Mouse (Mus musculus) macrophage (primary cell): ENCODE data around the gene Hoxd9. TPM values are rescaled to one million over a fixed set of nuclear protein-coding genes. Genes with fewer than 3 reads are reported as not detected.

Source experiments
- H3K27ac ChIP-seq: fragments of 350-480 bp; formaldehyde crosslinking; 2 replicates; pipeline ENCODE4 v1.9.0; 2021
- H3K36me3 ChIP-seq: fragments of 350-480 bp; formaldehyde crosslinking; 2 replicates; pipeline ENCODE4 v1.9.0; 2021; ENCODE audit errors: inconsistent target
- H3K4me3 ChIP-seq: fragments of 350-480 bp; formaldehyde crosslinking; 2 replicates; pipeline ENCODE4 v1.9.0; 2021; ENCODE audit errors: inconsistent target
- H3K79me2 ChIP-seq: fragments of 350-480 bp; formaldehyde crosslinking; 2 replicates; pipeline ENCODE4 v1.9.0; 2021; ENCODE audit errors: inconsistent target
- WGBS: methylation state at CpG from one replicate; pipeline ENCODE4 v1.1.7; 2026; ENCODE audit warnings: inconsistent platforms; ENCODE audit not compliant: missing documents; 5-methylcytosine and 5-hydroxymethylcytosine counted together
- polyA plus RNA-seq: library from polyadenylated mRNA; stranded (reverse); fragments of 250-400 nt; gene quantifications from 3 replicates; pipeline ENCODE4 v1.2.4, GENCODE M21; 2018; ENCODE audit warnings: inconsistent platforms

Hoxd9 gene
- polyA plus RNA-seq, 1 experiment from 2014 or later = not detected

DNA sequence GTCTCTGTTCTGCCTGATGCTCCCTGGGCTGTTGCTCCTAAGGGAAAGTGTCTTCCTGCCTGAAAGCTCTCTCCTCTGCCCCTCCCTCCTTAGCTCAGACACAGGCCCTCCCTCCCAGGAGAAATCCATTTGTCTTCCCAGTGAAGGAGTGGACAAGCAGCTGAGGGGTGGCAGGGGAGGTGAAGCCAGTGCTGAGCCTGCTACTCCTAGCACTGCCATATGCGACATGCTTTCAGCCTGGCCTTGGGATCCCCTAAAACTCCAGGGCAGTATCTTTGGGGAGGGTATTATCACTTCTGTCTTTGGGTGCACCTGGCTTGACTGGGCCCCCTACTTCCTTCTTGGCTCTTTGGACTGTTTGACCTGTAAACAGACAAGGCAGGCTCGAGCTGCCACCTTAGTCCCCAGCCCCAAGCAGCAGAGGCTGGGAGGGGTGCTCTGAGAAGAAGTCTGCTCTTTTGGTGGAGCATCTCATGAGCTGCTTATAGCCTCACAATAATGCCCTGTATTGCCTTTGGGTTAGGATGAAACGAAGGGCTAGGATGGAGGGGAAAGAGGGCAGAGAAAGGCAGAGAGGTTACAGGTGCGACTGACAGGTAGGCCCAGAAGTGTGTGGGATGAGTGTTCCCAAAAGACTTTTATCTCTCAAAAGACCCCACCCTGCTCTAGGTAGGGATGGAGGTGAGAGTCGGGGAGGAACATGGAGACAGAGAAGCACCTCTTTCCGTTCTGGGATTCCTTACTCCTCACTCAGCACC, 48.2 kb downstream of the Hoxd9 start:
- no peaks in the 10 kb centered on the region for H3K79me2 ChIP-seq
- H3K27ac ChIP-seq = no peak overlapping the region
- no peaks in the 10 kb centered on the region for H3K36me3 ChIP-seq
- WGBS = 36% methylated on average over 6 of the region's 6 CpGs
- H3K4me3 ChIP-seq = no peak overlapping the region

DNA sequence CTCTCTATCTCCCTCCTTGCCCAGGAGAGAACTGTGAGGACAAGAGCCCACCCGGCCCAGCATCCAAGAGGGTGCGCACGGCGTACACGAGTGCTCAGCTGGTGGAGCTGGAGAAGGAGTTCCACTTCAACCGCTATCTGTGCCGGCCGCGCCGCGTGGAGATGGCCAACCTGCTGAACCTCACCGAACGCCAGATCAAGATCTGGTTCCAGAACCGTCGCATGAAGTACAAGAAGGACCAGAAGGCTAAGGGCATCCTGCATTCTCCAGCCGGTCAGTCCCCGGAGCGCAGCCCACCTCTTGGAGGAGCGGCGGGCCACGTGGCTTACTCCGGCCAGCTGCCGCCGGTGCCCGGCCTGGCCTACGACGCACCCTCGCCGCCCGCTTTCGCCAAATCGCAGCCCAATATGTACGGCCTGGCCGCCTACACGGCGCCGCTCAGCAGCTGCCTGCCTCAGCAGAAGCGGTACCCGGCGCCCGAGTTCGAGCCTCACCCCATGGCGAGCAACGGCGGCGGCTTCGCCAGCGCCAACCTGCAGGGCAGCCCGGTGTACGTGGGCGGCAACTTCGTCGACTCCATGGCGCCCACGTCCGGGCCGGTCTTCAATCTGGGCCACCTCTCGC, 48.9 kb downstream of the Hoxd9 start:
- H3K36me3 ChIP-seq = no peaks in the 10 kb centered on the region
- no peaks in the 10 kb centered on the region for H3K79me2 ChIP-seq
- no peak overlapping the region for H3K4me3 ChIP-seq
- 12% methylated on average over 57 of the region's 58 CpGs for WGBS
- no peak overlapping the region for H3K27ac ChIP-seq

DNA sequence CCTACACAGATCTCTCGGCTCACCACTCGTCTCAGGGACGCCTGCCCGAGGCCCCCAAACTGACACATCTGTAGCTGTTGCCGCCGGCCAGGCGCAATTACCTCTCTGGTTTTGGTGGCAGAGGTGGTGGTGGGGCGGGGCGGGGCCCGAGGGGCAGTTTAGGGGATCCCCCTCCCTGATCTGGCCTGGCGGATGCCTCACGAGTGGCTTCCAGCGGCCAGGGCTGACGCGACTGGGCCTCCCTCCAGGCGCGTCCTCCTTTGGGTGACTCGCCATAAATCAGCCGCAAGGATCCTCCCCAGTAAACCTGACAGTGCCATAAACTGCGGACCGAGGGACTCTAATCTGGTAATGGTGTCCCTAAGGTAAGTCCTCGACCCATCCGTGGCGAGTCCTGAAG, 49.5 kb downstream of the Hoxd9 start:
- 14% methylated on average over 24 of the region's 24 CpGs for WGBS

DNA sequence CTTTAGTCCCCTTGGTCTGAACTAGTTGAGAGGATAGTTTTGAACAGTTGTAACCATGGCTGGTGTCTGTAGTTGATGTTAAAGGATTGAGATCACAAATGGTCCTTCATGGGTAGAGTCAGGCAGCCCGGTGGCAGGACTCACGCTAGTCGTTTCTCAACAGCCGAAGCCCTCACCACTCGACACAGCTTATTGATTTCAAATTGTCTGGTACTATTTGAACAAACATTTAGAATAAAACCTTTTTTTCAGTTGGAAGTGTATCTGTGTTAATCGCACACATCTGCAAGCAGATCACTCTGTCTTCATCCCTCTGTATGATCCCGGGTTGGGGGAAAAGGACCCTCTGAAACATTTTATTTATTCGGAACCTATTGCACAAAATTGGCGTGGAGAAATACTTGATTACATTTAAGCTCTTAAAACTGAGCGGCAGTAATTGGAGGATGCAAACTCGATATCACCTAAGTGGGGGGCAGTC, 50.2 kb downstream of the Hoxd9 start:
- H3K79me2 ChIP-seq = no peaks in the 10 kb centered on the region
- no peak overlapping the region for H3K4me3 ChIP-seq
- no peak overlapping the region for H3K27ac ChIP-seq
- WGBS = 40% methylated on average over 11 of the region's 11 CpGs
- H3K36me3 ChIP-seq = no peaks in the 10 kb centered on the region

More for the DNA sequence above, 49.5 kb downstream of the Hoxd9 start:
- H3K27ac ChIP-seq = no peak overlapping the region
- H3K4me3 ChIP-seq = no peak overlapping the region
- no peaks in the 10 kb centered on the region for H3K36me3 ChIP-seq
- H3K79me2 ChIP-seq = no peaks in the 10 kb centered on the region

DNA sequence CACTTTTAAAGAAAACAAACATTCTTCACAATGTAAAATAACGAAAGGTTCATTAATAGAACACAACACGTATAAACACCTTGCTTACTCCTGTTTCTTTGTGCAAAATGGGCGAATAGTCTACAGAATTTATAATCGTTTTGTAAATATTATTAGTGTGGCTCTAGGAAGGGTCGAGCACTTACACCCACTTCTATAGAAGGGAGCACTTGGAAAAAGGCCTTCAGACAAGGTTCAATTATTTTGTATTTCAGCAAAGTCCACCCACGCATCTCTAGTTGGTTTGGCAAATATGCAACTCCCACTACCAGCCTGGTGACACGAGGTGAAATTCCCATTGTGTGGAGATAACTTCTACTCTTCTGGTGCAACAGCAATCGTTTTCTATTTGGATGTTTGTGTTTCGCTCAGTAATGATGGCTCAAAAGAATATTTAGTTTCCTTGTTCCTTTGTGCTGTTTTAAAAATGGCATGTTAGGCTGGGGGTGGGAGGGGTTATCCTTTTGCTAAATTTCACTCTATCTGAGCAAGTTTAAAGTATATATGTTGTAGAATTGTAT, 51.0 kb downstream of the Hoxd9 start:
- no peaks in the 10 kb centered on the region for H3K79me2 ChIP-seq
- 24% methylated on average over 9 of the region's 9 CpGs for WGBS
- no peak overlapping the region for H3K27ac ChIP-seq
- H3K4me3 ChIP-seq = no peak overlapping the region
- no peaks in the 10 kb centered on the region for H3K36me3 ChIP-seq

DNA sequence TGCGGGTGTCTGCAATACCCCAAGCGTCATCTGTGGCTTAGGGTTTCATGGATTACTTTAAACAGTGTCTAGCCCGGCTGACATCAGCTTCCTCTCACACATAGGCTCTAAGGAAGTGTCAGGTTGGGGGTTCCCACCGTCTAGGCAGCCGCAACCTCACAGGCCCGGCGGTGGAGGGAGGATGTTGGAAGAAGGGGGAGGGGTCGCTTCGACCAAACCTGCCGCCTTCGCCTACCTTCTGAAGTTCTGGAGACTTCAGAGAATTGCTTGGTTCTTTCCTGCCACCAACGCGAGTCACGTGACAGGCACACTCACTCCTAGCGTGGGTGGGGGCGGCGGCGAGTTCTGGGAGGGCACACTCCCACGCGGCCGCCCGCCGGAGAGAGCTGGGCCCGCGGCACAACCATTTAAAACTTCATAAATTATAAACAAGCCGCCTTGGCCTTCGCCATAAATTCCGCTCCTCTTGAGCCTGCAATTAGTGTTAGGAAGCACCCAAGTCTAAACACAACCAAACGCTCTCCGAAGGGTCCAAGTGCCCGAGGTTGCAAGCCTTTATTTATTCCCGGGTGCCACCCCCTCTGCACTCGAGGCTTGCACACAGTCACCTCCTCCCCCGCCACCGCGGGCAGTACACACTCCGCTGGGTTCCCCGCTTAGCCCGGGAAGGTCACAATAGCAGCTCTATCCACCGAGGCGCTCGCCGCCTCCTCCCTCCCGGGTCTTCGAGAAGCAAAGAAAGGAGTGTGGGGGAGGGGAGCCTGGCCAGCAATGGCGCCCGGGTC, 52.0 kb downstream of the Hoxd9 start:
- Histone ChIP-seq H3K4me3 (no peak overlapping the region), H3K27ac (no peak overlapping the region), H3K36me3 (no peaks in the 10 kb centered on the region), H3K79me2 (no peaks in the 10 kb centered on the region)
- 5% methylated on average over 34 of the region's 47 CpGs for WGBS

Other genes starting within 250 kb of the Hoxd9 start
- 7.5 to 17.7 TPM (median 10.7 TPM) in 3 replicates for gene Lnpk, start 118.3 kb upstream of the Hoxd9 start, polyA plus RNA-seq
- not detected in 3 replicates for gene Evx2, start 38.2 kb upstream of the Hoxd9 start, polyA plus RNA-seq
- not detected in 3 replicates for gene Hoxd13, start 29.4 kb upstream of the Hoxd9 start, polyA plus RNA-seq
- gene Hoxd12, start 22.7 kb upstream of the Hoxd9 start, polyA plus RNA-seq = not detected in 3 replicates
- gene Hoxd11, start 18.2 kb upstream of the Hoxd9 start, polyA plus RNA-seq = not detected in 3 replicates
- not detected in 3 replicates for gene Hoxd10, start 5.8 kb upstream of the Hoxd9 start, polyA plus RNA-seq
- not detected in 3 replicates for gene Hoxd8, start 6.9 kb downstream of the Hoxd9 start, polyA plus RNA-seq
- gene Hoxd3, start 14.2 kb downstream of the Hoxd9 start, polyA plus RNA-seq = not detected in 3 replicates
- gene Hoxd4, start 14.2 kb downstream of the Hoxd9 start, polyA plus RNA-seq = not detected in 3 replicates
- not detected in 3 replicates for gene Gm28230, start 29.0 kb downstream of the Hoxd9 start, polyA plus RNA-seq
- gene Hoxd1, start 65.3 kb downstream of the Hoxd9 start, polyA plus RNA-seq = not detected in 3 replicates
- gene Mtx2, start 128.1 kb downstream of the Hoxd9 start, polyA plus RNA-seq = 19.1 to 26.2 TPM (median 22.2 TPM) in 3 replicates